Mouse (Mus musculus) adrenal gland, postnatal 25 days (tissue): Measurements from ENCODE around the gene Ppm1m. TPM values are rescaled to one million over a fixed set of nuclear protein-coding genes. Genes with fewer than 3 reads are reported as not detected.

Experiments used
- DNase-seq: peaks from one replicate; pipeline ENCODE4 v3.0.0; 2021; ENCODE audit warnings: mixed read lengths
- long read RNA-seq: library from polyadenylated mRNA; stranded (forward); transcript quantifications from one replicate; pipeline ENCODE4 v2.0.0, GENCODE M21; 2021
- total RNA-seq: library from RNA; stranded (reverse); gene quantifications from 2 replicates; pipeline ENCODE4 v1.2.3, GENCODE M21; 2021

Gene Ppm1m
- 119 and 156 TPM in 2 replicates for total RNA-seq
- long read RNA-seq, transcript Ppm1m-203 (10 exons, 1,846 nt): major isoform, 107 of 151 reads
- long read RNA-seq, partial matches to known transcripts: 13 of 151 reads
- long read RNA-seq, other reads (novel, unspliced or antisense): 31 of 151 reads

- DNase-seq: no peak
Observed at GRCm38 (mm10) chr9:106199535-106200272, at the start of gene Ppm1m. Ppm1m (minus strand) TSS chr9:106199746.

GRCm38 (mm10) chr9:106242813-106243488, 43.4 kb upstream of the Ppm1m start:
- DNase-seq: peak; percentile 56

GRCm38 (mm10) chr9:106241541-106242164, 42.1 kb upstream of the Ppm1m start:
- DNase-seq: no peak

GRCm38 (mm10) chr9:106237878-106238277, 38.3 kb upstream of the Ppm1m start:
- no peak for DNase-seq

- no peak for DNase-seq
Observed at GRCm38 (mm10) chr9:106237401-106237800, 37.9 kb upstream of the Ppm1m start.

- DNase-seq: no peak
Observed at GRCm38 (mm10) chr9:106236818-106237211, 37.3 kb upstream of the Ppm1m start.

- DNase-seq: no peak
Observed at GRCm38 (mm10) chr9:106236156-106236817, 36.7 kb upstream of the Ppm1m start.

GRCm38 (mm10) chr9:106235194-106235830, 35.8 kb upstream of the Ppm1m start:
- DNase-seq: no peak

- DNase-seq: no peak
Observed at GRCm38 (mm10) chr9:106233953-106234352, 34.4 kb upstream of the Ppm1m start.

GRCm38 (mm10) chr9:106232956-106233355, 33.4 kb upstream of the Ppm1m start:
- DNase-seq: no peak

- no peak for DNase-seq
Observed at GRCm38 (mm10) chr9:106231816-106232215, 32.3 kb upstream of the Ppm1m start.

- no peak for DNase-seq
Observed at GRCm38 (mm10) chr9:106231220-106231619, 31.7 kb upstream of the Ppm1m start.

- DNase-seq: no peak
Observed at GRCm38 (mm10) chr9:106230734-106231106, 31.2 kb upstream of the Ppm1m start.

- no peak for DNase-seq
Observed at GRCm38 (mm10) chr9:106230051-106230733, 30.6 kb upstream of the Ppm1m start.

- DNase-seq: no peak
Observed at GRCm38 (mm10) chr9:106227790-106228429, 28.4 kb upstream of the Ppm1m start.

GRCm38 (mm10) chr9:106226151-106226682, 26.7 kb upstream of the Ppm1m start:
- no peak for DNase-seq

- no peak for DNase-seq
Observed at GRCm38 (mm10) chr9:106225469-106226150, 26.1 kb upstream of the Ppm1m start.

- no peak for DNase-seq
Observed at GRCm38 (mm10) chr9:106222994-106223393, 23.4 kb upstream of the Ppm1m start.

GRCm38 (mm10) chr9:106222261-106222851, 22.8 kb upstream of the Ppm1m start, which contains the start of gene Tlr9:
Tlr9 (plus strand) TSS chr9:106222598.
- no peak for DNase-seq
